Mouse (Mus musculus) cortical plate, adult 2 months (tissue): ENCODE data around the gene Gcc2. TPM values are rescaled to one million over a fixed set of nuclear protein-coding genes. Genes with fewer than 3 reads are reported as not detected.
"Not testable (repeated sequence)": the region's sequence is repeated elsewhere in the genome, so short reads cannot be mapped to it uniquely, and the experiment has no call there.

Experiments
- H3K27ac ChIP-seq: fragments of 200-500 bp; 2 replicates; pipeline ENCODE4 v1.5.1; 2012; ENCODE audit warnings: low read length, control low read depth, inconsistent platforms; ENCODE audit not compliant: insufficient read depth
- H3K4me1 ChIP-seq: fragments of 200-500 bp; 2 replicates; pipeline ENCODE4 v1.6.1; 2011; ENCODE audit warnings: low read length; ENCODE audit not compliant: control insufficient read depth, insufficient read depth
- H3K4me3 ChIP-seq: fragments of 200-500 bp; 2 replicates; pipeline ENCODE4 v1.5.1; 2011; ENCODE audit warnings: mild to moderate bottlenecking, low read length, control low read depth; ENCODE audit not compliant: insufficient read depth
- CTCF ChIP-seq: fragments of 200-500 bp; IDR thresholded peaks from 2 replicates; pipeline ENCODE4 v1.5.1; 2011; ENCODE audit warnings: mild to moderate bottlenecking, control low read depth, low read length; ENCODE audit not compliant: insufficient read depth; ENCODE audit errors: extremely low read depth
- POLR2A ChIP-seq: fragments of 200-500 bp; IDR thresholded peaks from 2 replicates; pipeline ENCODE4 v1.6.1; 2011; ENCODE audit warnings: mild to moderate bottlenecking, low read length, control low read depth; ENCODE audit not compliant: insufficient read depth; ENCODE audit errors: extremely low read depth
- polyA plus RNA-seq: library from polyadenylated mRNA; depleted of rRNA; stranded (reverse); fragments of >200 nt; gene quantifications from 2 replicates; pipeline ENCODE4 v1.2.3, GENCODE M21; 2012

Gcc2 gene
- polyA plus RNA-seq, 1 experiment: 58.9 TPM

GRCm38 (mm10) chr10:58328517-58329108, 73.3 kb downstream of the Gcc2 start:
- H3K27ac ChIP-seq: no peak overlapping the region
- no peak for TF ChIP-seq POLR2A
- no peak for TF ChIP-seq CTCF
- H3K4me3 ChIP-seq: no peak overlapping the region
- H3K4me1 ChIP-seq: 0 out of 2 replicates have a peak, but pooled peaks cover 1% of the 10 kb centered on the region

- TF ChIP-seq CTCF (no peak), POLR2A (no peak)
- H3K4me1 ChIP-seq: no peaks in the 10 kb centered on the region
- no peak overlapping the region for H3K4me3 ChIP-seq
- H3K27ac ChIP-seq: no peak overlapping the region
Measured at GRCm38 (mm10) chr10:58330635-58331034, 75.3 kb downstream of the Gcc2 start.

GRCm38 (mm10) chr10:58331741-58332140, 76.4 kb downstream of the Gcc2 start:
- H3K4me1 ChIP-seq: no peaks in the 10 kb centered on the region
- no peak overlapping the region for H3K4me3 ChIP-seq
- H3K27ac ChIP-seq: no peak overlapping the region
- TF ChIP-seq CTCF (no peak), POLR2A (no peak)

- no peak for TF ChIP-seq POLR2A
- TF ChIP-seq CTCF: no peak
- H3K4me1 ChIP-seq: peaks cover 2% of the 10 kb centered on the region
Measured at GRCm38 (mm10) chr10:58333414-58333813, 78.1 kb downstream of the Gcc2 start.

GRCm38 (mm10) chr10:58336156-58336555, 80.9 kb downstream of the Gcc2 start:
- H3K4me1 ChIP-seq: peaks cover 2% of the 10 kb centered on the region

More at GRCm38 (mm10) chr10:58333414-58333813, 78.1 kb downstream of the Gcc2 start:
- Histone ChIP-seq H3K4me3 (no peak overlapping the region), H3K27ac (no peak overlapping the region)

GRCm38 (mm10) chr10:58337091-58337490, 81.8 kb downstream of the Gcc2 start:
- H3K27ac ChIP-seq, H3K4me1 ChIP-seq: not testable (repeated sequence)

More at GRCm38 (mm10) chr10:58336156-58336555, 80.9 kb downstream of the Gcc2 start:
- Histone ChIP-seq H3K4me3 (no peak overlapping the region), H3K27ac (no peak overlapping the region)
- no peak for TF ChIP-seq CTCF
- TF ChIP-seq POLR2A: no peak

GRCm38 (mm10) chr10:58338590-58338989, 83.3 kb downstream of the Gcc2 start:
- TF ChIP-seq POLR2A (no peak), CTCF (no peak)
- peak overlapping the region; percentile 12; the same call in 1 of the 2 replicates for H3K27ac ChIP-seq
- H3K4me3 ChIP-seq: no peak overlapping the region
- peaks cover 2% of the 10 kb centered on the region for H3K4me1 ChIP-seq

More at GRCm38 (mm10) chr10:58337091-58337490, 81.8 kb downstream of the Gcc2 start:
- H3K4me3 ChIP-seq: not testable (repeated sequence)

GRCm38 (mm10) chr10:58341685-58342084, 86.4 kb downstream of the Gcc2 start:
- no peak for TF ChIP-seq POLR2A
- no peak for TF ChIP-seq CTCF
- H3K4me3 ChIP-seq: no peak overlapping the region
- peaks cover 2% of the 10 kb centered on the region for H3K4me1 ChIP-seq
- H3K27ac ChIP-seq: peak overlapping the region; percentile 68

- peaks cover 2% of the 10 kb centered on the region for H3K4me1 ChIP-seq
- H3K27ac ChIP-seq: peak overlapping the region; percentile 68
- no peak for TF ChIP-seq CTCF
- TF ChIP-seq POLR2A: no peak
- no peak overlapping the region for H3K4me3 ChIP-seq
Measured at GRCm38 (mm10) chr10:58342199-58342598, 86.9 kb downstream of the Gcc2 start.

GRCm38 (mm10) chr10:58343552-58343951, 88.3 kb downstream of the Gcc2 start:
- no peaks in the 10 kb centered on the region for H3K4me1 ChIP-seq
- no peak overlapping the region for H3K4me3 ChIP-seq
- H3K27ac ChIP-seq: no peak overlapping the region
- TF ChIP-seq POLR2A: no peak
- no peak for TF ChIP-seq CTCF

GRCm38 (mm10) chr10:58350600-58350999, 95.3 kb downstream of the Gcc2 start:
- Histone ChIP-seq H3K4me1 (peaks cover 3% of the 10 kb centered on the region; the same call in 1 of the 2 replicates), H3K27ac (no peak overlapping the region), H3K4me3 (no peak overlapping the region)
- TF ChIP-seq POLR2A (no peak), CTCF (no peak)
